Mouse (Mus musculus): ENCODE measurements around the gene Cnep1r1. TPM values are rescaled to one million over a fixed set of nuclear protein-coding genes. Genes with fewer than 3 reads are reported as not detected.

Gene Cnep1r1
- 110 TPM for polyA plus RNA-seq (2014; fragmentation: Illumina TruSeq; extraction: RNeasy Lipid Tissue Mini Kit (QIAGEN cat#74804); ENCODE audit: low read depth, low replicate concordance)

DNA sequence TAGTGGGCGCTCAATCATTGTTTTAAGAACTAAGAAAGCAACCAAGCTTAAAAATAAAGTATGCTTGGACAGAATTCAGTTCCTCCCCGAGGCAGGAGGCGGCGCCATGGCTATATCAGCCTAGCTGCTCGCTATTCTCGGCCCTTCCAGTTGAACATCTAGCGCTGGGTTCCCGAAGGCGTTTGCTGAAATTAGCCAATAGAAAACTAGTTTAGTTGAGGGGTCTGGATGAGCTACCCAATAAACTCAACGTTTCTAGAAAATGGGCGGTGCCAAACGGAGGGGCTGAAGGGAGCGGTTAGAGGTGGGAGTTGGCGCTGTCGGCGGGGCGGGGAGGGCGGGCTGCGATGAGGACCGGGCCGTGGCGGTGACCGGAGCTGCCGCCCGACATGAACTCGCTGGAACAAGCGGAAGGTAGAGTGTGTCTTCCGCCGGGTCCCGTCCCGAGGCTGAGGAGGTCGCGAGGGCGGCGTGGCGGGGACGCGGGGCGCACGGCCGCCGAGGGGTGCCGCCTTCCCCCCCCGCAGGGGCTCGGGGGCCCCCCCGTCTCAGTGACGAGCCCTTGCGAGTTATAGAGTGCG is at the start of gene Cnep1r1:
Gene Cnep1r1, plus strand, starts transcription at position 314 of the 581 bp plus-strand sequence.

DNA sequence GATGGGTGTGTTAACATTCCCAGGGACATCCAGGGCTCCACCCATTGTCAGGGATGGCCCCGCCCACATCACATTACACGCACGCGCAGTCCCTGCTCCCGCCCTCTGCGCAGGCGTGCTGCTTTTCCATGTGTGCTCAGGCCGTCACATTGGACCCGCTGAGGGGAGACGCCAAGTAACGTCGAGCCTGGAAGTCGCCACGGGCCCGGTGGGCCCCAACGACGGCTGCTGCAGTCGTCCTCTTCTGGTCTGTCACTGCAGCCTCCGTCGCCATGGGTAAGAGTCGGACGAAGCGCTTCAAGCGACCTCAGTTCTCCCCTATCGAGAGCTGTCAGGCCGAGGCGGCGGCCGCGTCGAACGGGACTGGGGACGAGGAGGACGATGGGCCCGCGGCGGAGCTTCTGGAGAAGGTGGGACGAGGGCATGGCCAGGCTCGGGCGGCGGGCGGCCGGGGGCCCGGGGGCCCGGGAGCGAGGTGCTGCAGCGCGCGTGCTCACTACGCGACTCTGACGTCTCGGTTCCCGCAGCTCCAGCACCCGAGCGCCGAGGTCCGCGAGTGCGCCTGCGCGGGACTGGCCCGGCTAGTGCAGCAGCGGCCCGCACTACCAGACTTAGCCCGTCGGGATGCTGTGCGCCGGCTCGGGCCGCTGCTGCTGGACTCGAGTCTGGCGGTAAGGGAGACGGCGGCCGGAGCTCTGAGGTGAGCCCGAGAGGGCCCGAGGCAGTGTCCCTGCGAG is 19.3 kb downstream of the Cnep1r1 start, which contains the start of gene Heatr3:
Gene Heatr3, plus strand, starts transcription at position 108 of the 737 bp plus-strand sequence.

Other genes starting within 250 kb of the Cnep1r1 start
- gene Zfp423, start 159.2 kb upstream of the Cnep1r1 start, polyA plus RNA-seq (2014; fragmentation: Illumina TruSeq; extraction: RNeasy Lipid Tissue Mini Kit (QIAGEN cat#74804); ENCODE audit: low read depth, low replicate concordance): 0.16 TPM
- 29.8 TPM for gene Heatr3, start 19.1 kb downstream of the Cnep1r1 start, polyA plus RNA-seq (2014; fragmentation: Illumina TruSeq; extraction: RNeasy Lipid Tissue Mini Kit (QIAGEN cat#74804); ENCODE audit: low read depth, low replicate concordance)
- 63.7 TPM for gene Tent4b, start 80.4 kb downstream of the Cnep1r1 start, polyA plus RNA-seq (2014; fragmentation: Illumina TruSeq; extraction: RNeasy Lipid Tissue Mini Kit (QIAGEN cat#74804); ENCODE audit: low read depth, low replicate concordance)
- 0.89 TPM for gene Adcy7, start 153.6 kb downstream of the Cnep1r1 start, polyA plus RNA-seq (2014; fragmentation: Illumina TruSeq; extraction: RNeasy Lipid Tissue Mini Kit (QIAGEN cat#74804); ENCODE audit: low read depth, low replicate concordance)
- 46.8 TPM for gene Brd7, start 243.4 kb downstream of the Cnep1r1 start, polyA plus RNA-seq (2014; fragmentation: Illumina TruSeq; extraction: RNeasy Lipid Tissue Mini Kit (QIAGEN cat#74804); ENCODE audit: low read depth, low replicate concordance)